Mouse (Mus musculus): Measurements from ENCODE around the gene Ccsap. TPM values are rescaled to one million over a fixed set of nuclear protein-coding genes. Genes with fewer than 3 reads are reported as not detected.

Gene Ccsap
- polyA plus RNA-seq (2017; shearing (Covaris generic)) = 10 to 100 TPM; 11.8 to 17.2 TPM

DNA sequence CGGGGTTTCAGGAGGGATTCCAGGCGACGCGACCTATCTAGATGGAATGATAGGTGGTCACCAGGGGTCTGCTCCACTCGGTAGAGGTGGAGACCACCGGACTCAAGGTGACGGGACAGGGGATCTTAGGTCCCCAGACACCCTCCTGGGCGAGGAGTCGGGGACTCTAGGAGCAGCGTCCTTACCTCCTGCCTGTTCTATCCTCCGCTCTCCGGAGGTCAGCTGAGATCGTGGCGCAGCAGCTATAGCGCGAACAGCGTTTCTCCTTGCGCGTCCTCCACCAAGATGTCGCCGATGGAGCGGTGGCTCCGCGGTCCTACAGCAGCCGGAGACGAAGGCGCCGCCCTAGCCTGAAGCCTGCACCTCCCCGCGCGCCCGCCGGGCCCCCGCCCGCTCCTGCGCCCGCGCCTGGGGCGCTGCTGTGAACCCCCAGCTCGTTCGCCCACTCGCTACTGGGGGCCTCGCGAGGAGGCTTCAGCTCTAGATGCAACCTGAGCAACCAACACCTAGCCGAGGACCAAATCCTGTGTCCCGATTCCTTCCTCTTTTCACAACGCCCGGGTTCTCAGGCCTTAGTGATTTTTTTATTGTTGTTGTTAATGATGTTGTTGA is at the start of gene Ccsap:
TSS of gene Ccsap (minus strand) at position 562 of the 612 bp plus-strand sequence.

DNA sequence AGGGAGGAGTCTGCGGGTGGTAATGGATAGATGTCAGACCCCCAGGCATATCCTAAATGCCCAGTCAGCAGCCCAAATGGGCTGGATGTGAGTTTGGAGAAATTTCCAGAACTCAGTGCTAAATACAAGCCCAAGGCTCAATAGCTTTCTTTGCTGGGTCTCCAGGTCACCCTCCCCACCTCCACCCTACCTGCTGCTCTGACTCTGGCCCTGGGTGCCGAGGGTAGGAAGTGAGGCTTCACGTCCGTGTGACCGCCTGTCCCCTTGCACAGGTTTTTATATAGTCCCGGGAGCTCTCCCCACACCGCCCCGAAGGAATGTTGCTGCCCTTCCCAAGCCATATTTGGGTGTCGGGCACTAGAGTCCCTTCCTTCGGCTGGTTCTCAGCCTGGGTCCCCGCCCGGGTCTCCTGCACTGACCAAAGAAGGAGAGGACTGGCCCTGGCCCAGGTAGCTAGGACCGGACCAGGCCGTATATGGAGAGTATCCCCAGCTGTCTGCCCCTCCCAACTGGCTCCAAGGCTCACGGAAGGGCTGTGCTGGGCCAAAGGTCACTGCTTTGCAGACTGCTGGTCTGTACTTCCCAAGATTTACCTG is 34.6 kb upstream of the Ccsap start, which contains the start of gene Acta1:
TSS of gene Acta1 (minus strand) at position 250 of the 596 bp plus-strand sequence.

DNA sequence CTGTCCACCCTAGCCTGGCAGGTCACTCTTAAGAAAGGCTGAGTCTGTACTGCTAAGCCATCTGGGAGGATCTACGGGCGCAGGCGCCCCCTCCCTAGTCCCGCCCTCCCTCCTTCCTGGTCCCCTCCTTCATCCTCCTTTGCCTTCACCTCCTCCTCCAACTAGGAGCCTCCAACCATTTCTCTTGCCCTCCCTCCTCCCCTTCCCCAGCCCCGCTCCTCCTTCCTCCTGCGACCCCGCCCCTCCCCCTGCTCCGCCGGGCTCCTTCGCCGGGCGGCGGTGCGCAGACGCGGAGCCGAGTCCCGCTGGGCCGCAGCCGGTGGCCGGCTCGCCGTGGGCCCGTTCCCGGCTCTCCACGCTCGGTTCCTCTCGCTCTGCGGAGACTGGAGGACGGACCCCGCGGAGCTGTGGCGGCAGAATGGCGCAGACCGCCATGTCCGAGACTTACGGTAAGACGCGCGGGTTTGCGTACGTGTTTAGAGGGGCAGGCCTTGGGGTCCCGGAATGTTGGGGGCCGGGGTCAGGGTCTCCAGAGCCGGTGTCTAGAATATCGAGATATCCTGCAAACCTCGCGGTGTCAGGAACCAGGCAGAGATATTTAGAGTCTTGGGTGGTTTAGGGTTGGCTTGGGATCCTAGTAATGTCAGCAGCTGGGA is 54.2 kb downstream of the Ccsap start, which contains the start of gene Rab4a:
TSS of gene Rab4a (plus strand) at position 268 of the 656 bp plus-strand sequence.

Other genes with a start within 250 kb of the Ccsap start
- under 1 TPM; 0.41 to 0.93 TPM for gene Rhou, start 206.3 kb downstream of the Ccsap start, polyA plus RNA-seq (2017; shearing (Covaris generic))
- 10 to 100 TPM; 17.6 to 42.6 TPM for gene Rab4a, start 54.2 kb downstream of the Ccsap start, polyA plus RNA-seq (2017; shearing (Covaris generic))
- 1 to 10 TPM in 1 of 2 experiments, under 1 TPM in 1; 0.74 to 6.1 TPM for gene Acta1, start 34.5 kb upstream of the Ccsap start, polyA plus RNA-seq (2017; shearing (Covaris generic))
- 10 to 100 TPM; 20.4 to 28.5 TPM for gene Nup133, start 89.1 kb upstream of the Ccsap start, polyA plus RNA-seq (2017; shearing (Covaris generic))
- gene Abcb10, start 122.9 kb upstream of the Ccsap start, polyA plus RNA-seq (2017; shearing (Covaris generic)) = 1 to 10 TPM; 2.3 to 5.0 TPM
- gene Taf5l, start 161.2 kb upstream of the Ccsap start, polyA plus RNA-seq (2017; shearing (Covaris generic)) = 10 to 100 TPM; 66.3 to 78.1 TPM
- gene Urb2, start 161.3 kb upstream of the Ccsap start, polyA plus RNA-seq (2017; shearing (Covaris generic)) = 10 to 100 TPM in 1 of 2 experiments, 1 to 10 TPM in 1; 8.6 to 14.0 TPM

Data from inflammation-experienced regulatory T-cells (primary cell).